Mouse (Mus musculus) thymus, adult 2 months (tissue): Measurements from ENCODE around the gene Wnk2.

Source experiments
- CTCF ChIP-seq: fragments of 200-500 bp; IDR thresholded peaks from 2 replicates; pipeline ENCODE4 v1.5.1; 2012; ENCODE audit warnings: mild to moderate bottlenecking, control low read depth, low read length, moderate library complexity, borderline replicate concordance; ENCODE audit not compliant: control insufficient read depth, poor library complexity, insufficient read depth; ENCODE audit errors: extremely low read depth
- POLR2A ChIP-seq: fragments of 200-500 bp; IDR thresholded peaks from 2 replicates; pipeline ENCODE4 v1.6.1; 2012; ENCODE audit warnings: mild to moderate bottlenecking, low read length, control low read depth, moderate library complexity; ENCODE audit not compliant: control insufficient read depth, poor library complexity, insufficient read depth; ENCODE audit errors: extremely low read depth

GRCm38 (mm10) chr13:49181411-49181984 lies 33.7 kb upstream of the Wnk2 start:
- TF ChIP-seq CTCF (no peak), POLR2A (no peak)
